Mouse (Mus musculus) WW6 (cell line): ENCODE results near the gene Lrif1.
A peak's percentile ranks its signal among the peaks of the same experiment; 100 is the strongest.

Source experiments
- DNase-seq: peaks from one replicate; pipeline ENCODE4 v3.0.0-alpha.2; 2013; ENCODE audit warnings: low read depth, low spot score

The Lrif1 gene

DNA sequence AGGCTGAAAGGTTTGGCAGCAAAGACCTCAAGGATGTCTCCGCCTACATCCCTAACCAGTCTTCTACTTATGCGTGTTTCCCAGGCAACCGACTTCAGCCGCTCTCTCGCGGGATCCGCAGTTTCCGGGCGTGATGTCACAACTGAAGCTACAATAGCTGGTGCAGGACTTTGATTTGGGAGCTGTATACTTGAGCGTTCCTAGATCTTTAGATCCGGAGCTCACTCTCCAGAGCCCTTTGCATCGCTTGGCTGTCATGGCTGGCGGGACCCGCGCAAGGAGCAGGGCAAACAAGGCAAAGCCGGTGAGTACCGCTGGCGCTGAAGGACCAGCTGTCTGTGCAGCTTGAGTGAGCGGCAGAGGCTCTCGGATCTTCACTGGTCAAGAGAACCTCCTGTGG is at the start of gene Lrif1:
TSS of gene Lrif1 (plus strand) at position 158 of the 400 bp plus-strand sequence.
- DNase-seq = peak; percentile 80

DNA sequence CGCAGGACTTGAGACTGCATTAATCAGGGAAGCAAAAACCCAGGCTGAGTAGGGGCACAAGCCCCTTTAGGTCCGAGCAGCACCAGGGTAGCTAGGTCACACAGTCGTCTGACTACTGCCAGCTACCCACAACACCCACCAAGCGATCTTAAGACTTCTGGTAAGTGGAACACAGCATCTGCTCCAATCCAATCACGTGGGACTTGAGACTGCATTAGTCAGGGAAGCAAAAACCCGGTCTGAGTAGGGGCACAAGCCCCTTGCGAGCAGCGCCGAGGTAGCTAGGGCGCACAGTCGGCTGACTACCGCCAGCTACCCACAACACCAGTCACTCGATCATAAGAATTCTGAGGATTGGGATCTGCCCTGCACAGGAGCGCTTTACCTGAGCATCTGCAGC is 12.0 kb upstream of the Lrif1 start:
- DNase-seq = peak; percentile 28

DNA sequence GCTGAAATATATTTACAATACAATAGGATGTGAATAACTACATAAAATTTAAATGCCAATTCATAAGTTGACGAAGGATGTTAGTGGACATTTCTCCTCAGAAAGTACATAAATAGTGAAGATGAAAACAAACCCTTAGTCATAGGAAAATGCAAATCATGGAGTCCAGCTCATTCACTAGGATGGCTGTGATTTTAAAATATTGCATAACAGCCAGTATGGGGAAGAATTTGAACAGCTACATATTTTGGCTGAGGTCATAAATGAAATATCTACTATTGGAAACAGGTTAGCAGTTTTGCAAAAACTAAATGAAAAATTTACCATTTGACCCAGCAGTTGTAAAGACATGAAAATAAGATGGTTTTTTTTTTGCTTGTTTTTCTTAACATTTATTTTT is 594 bp downstream of the Lrif1 start:
- DNase-seq = no peak

DNA sequence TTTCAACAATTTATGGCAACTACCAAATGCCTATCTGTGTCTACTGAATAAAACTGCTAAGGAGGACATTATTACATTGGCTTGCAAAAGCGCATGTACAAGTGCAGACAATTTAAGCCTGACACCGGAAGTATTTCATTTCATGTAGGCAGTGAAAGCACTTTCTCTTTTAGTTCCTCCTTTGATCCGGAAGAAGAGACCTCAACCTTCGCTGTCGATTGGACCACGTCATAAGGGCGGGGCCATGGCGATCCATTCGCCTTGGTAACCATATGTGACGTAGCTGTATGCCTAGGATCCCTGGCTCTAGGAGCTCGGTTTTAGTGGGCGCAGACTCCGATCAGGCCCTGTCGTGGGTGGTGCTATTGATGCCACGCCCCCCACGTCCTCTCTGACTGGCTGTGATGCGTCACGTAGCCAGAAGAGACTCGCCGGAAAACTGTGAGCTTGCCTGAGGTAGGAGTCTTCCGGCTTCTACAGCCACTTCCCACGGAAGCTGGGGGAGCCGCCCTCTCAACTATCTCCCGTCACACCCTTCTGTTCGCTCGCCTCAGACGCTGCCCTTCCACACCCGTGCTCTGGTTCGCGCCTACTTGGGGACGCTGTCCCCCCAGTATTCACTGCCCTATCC is 36.7 kb downstream of the Lrif1 start:
- peak; percentile 93 for DNase-seq

DNA sequence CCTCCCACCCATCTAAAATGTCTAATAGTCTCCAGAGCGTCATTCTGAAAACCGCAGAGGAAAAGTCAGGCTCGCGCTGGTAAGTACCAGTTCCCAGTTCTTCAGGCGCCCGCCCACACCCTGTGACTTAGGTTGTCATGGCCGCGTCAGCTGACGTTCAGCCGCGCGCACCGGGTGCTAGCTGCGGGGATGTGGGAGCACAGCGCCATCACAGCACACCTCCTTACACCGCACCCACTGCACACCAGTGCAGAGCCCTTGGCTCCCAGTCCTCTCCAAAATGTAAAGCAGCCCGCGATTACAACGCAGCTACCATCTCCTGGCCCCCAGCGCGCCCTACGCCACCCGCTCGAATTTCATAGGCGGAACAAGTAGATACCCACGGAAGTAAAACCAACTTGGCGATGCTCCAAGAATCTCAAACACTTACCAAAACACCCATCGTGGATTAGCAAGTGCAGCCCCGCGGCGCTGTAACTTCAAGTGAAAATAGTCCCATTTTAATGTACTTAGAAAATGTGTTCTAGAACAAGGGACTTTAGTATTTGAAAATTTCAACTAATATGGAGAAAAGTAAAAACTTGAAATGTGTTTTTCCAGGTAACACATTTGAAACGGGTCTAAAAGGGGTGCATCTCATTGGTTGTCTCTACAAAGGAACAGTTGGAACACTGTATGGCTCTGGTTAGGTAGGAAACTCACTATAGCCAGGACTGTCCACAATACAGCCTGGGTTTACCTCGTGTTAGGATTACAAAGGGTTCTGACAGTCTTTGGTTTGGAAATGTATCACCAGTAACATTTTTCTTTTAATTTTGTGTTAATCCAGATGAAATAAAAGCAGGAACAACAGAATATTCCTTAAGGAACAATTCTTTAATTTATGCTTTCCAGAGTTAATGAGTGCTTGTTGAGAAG is 37.5 kb downstream of the Lrif1 start:
- peak; percentile 80 for DNase-seq

DNA sequence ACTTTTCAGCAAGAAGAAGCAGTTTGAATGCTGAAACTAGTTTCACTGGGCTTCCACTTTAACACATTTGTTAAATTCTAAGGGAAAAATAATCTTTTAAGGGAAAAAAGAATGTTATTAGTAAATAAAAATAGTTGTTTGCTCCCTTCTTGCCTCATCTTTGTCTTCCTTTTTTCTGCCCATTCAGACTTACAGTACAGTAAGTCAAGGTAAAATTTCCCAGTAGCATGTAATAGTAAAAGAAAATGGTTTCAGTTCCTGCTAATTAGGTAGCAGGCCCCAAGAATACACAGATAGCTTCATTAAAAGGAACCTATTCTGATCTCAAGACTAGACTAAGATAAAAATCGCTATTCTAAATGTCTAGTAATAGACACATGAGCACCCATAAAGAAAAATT is 71.1 kb downstream of the Lrif1 start:
- DNase-seq = no peak

DNA sequence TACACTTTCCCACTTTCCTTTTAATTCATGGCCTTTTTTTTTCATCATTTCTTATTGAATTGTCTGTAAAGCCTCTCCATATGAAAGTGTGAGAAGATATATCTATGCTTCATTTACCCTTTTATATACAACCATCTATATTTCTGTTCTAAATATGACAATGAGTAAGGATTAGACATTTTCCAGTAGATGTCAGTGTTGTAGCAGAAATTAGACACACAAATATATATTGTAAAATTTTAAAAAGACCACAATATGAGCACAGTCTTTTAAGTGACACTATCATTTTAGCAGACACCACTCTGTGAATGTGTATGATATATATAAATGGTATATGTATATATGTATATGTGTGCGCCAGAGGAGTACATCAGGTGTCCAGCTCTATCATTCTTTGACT is 87.0 kb downstream of the Lrif1 start:
- DNase-seq = no peak

DNA sequence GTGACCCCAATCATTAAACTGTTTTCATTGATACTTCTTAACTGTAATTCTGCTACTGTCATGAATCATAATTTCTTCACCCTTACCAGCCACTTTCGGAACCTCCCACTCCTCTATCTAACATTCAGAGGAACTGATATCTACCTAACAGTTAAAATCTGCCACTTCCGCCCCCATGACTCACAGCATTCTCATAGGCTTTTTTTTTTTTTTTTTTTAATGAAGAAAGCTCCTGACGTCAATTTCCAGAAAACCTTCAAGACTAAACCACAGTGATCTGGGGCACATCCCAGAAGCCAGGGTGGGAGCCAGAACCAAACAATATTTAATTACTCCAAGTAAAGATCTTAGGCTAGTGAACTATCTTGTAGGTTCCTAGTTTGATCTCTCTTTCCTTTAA is 100.3 kb downstream of the Lrif1 start:
- no peak for DNase-seq
